Mouse (Mus musculus) gastrocnemius, adult 8-10 months (tissue): ENCODE results near the gene Eif2ak1. TPM values are rescaled to one million over a fixed set of nuclear protein-coding genes. Genes with fewer than 3 reads are reported as not detected.

Source experiments
- DNase-seq, 2 experiments: peaks; one replicate each; pipeline ENCODE4 v3.0.0; 2022; ENCODE audit warnings: low spot score in 2 of 2
- total RNA-seq, 4 experiments: library from RNA; stranded (reverse); gene quantifications; 2 replicates each; pipeline ENCODE4 v1.2.4; 2022

The Eif2ak1 gene
- total RNA-seq, 4 experiments from 2014 or later: 27.6 to 29.2 (median 28.2) TPM

DNA sequence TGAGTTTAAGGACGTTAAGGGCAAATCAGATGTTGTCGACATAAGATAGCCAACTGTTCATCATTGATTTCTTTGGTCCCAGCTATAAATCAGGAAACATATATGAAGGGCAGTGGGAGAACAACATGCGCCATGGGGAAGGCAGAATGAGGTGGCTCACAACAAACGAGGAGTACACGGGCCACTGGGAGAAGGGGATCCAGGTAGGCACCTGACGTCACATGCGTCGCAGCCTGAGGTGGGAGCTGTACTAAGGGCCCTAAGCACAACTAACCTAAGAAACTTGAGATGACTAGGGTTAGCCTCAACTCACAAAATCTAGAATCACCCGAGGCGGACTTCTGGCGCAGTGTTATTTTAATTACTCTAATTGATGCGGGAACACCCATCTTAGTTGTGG lies 130.8 kb downstream of the Eif2ak1 start:
- no peak for DNase-seq

DNA sequence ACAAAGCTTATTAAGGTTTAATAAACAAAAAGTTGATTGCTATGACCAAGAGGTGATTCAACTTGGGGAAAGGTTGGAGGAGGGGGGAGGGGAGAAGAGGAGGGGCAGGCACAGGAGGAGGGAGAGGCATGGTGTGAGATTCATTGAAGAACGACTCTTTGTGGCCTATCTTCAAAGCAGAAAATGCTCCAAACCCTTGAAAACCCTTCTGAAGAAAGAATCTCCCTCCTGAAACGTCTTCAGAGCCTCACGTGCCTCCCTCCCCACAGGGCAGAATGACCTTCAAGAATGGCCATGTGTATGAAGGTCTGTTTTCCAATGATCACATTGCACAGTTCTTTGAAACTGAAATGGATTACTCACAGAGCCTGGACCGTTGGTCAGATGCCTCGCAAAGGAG lies 132.4 kb downstream of the Eif2ak1 start:
- no peak for DNase-seq

Other genes starting within 250 kb of the Eif2ak1 start
- 10 to 100 TPM in 1 of 4 experiments, 1 to 10 TPM in 3; 5.8 to 10.3 (median 9.2) TPM for gene Cyth3, start 195.3 kb upstream of the Eif2ak1 start, total RNA-seq
- 1 to 10 TPM; 5.6 to 8.7 (median 7.4) TPM for gene Usp42, start 85.5 kb upstream of the Eif2ak1 start, total RNA-seq
- gene Ankrd61, start 79.9 kb downstream of the Eif2ak1 start, total RNA-seq: under 1 TPM in 1 of 4 experiments, not detected in 3; 0.18 TPM
- 100 to 1,000 TPM in 2 of 4 experiments, 10 to 100 TPM in 2; 84.3 to 140 (median 99.9) TPM for gene Aimp2, start 92.1 kb downstream of the Eif2ak1 start, total RNA-seq
- gene Pms2, start 92.2 kb downstream of the Eif2ak1 start, total RNA-seq: 1 to 10 TPM; 3.8 to 6.3 (median 4.8) TPM
- gene Gm42421, start 110.4 kb downstream of the Eif2ak1 start, total RNA-seq: not detected
- 1 to 10 TPM in 2 of 4 experiments, under 1 TPM in 2; 0.43 to 1.0 (median 0.92) TPM for gene Rsph10b, start 115.2 kb downstream of the Eif2ak1 start, total RNA-seq
- gene Ccz1, start 197.1 kb downstream of the Eif2ak1 start, total RNA-seq: 10 to 100 TPM; 43.3 to 56.5 (median 44.4) TPM
- not detected for gene Ocm, start 208.9 kb downstream of the Eif2ak1 start, total RNA-seq